Mouse (Mus musculus) hematopoietic stem cell, adult 5-6 weeks (primary cell): ENCODE measurements around the gene Zfp787. TPM values are rescaled to one million over a fixed set of nuclear protein-coding genes. Genes with fewer than 3 reads are reported as not detected.
"Not testable (repeated sequence)": the region's sequence is repeated elsewhere in the genome, so short reads cannot be mapped to it uniquely, and the experiment has no call there.

ENCODE experiments used
- ATAC-seq, 2 experiments: fragments of 125-278 bp in 1 of 2; replicated peaks in 1 of 2; 2 replicates each; pipeline ENCODE4 v1.8.0; 2016 to 2017; ENCODE audit warnings: inconsistent platforms in 2 of 2, mild to moderate bottlenecking in 2 of 2, moderate number of reproducible peaks in 2 of 2, low read depth in 1 of 2, moderate TSS enrichment in 1 of 2; ENCODE audit not compliant: low FRiP score in 2 of 2, poor library complexity in 2 of 2, severe bottlenecking in 2 of 2, insufficient read depth in 1 of 2, low TSS enrichment in 1 of 2
- total RNA-seq: library from RNA; stranded (forward); fragments of 172-1452, 232-1000 nt; gene quantifications from 2 replicates; pipeline ENCODE4 v1.2.3, GENCODE M21; 2017

The Zfp787 gene
- 26.8 and 31.2 TPM in 2 replicates for total RNA-seq

GRCm38 (mm10) chr7:6155901-6156411, at the start of gene Zfp787:
Gene Zfp787 (minus strand): TSS chr7:6155997.
- ATAC-seq = peak; percentile 74 to 77

DNA sequence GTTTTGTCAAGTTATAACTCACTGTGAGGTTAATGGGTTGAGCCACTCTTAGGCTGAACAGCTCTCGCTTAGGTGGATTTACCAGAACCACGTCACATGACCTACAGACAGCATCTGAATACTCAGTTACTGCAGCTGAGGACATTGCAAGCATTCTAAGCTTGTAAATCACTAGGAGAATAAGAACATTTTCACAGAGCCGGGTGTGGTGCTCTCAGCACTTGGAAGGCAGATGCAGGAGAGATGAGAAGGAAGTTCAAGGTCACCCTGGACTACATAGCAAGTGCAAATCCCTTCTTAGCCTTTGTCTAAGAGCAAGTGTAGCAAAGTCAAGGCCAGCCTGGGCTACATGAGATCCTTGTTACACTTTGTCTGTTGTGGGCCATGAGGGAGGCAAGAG, 48.4 kb upstream of the Zfp787 start:
- ATAC-seq = no peak

- ATAC-seq = no peak
Measured at GRCm38 (mm10) chr7:6196790-6197189, 41.0 kb upstream of the Zfp787 start, which contains the start of gene Galp. Gene Galp (plus strand): TSS chr7:6197090.

DNA sequence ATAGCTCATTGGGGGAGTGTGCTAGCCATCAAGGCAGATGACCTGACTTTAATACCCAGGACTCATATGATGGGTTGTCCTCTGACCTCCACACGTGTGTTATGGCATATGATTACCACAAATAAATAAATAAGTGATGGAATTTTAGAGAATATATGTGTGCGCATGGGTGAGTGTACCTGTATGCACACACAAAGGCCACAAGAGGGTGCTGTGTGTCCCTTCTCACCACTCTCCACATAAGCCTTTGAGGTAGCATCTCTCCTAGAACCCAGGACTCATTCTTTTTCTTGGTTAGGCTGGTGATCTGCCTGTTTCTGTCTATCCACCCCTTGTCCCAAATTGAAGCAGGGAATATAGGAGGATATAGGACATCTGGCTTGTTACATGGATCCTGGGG, 40.0 kb upstream of the Zfp787 start:
- ATAC-seq = no peak

GRCm38 (mm10) chr7:6194129-6194528, 38.3 kb upstream of the Zfp787 start:
- ATAC-seq = peak; percentile 80

GRCm38 (mm10) chr7:6191376-6191775, 35.6 kb upstream of the Zfp787 start:
- peak; percentile 50 to 63 for ATAC-seq

GRCm38 (mm10) chr7:6189542-6189941, 33.7 kb upstream of the Zfp787 start:
- ATAC-seq = no peak

- no peak for ATAC-seq
Measured at GRCm38 (mm10) chr7:6186756-6187155, 31.0 kb upstream of the Zfp787 start.

DNA sequence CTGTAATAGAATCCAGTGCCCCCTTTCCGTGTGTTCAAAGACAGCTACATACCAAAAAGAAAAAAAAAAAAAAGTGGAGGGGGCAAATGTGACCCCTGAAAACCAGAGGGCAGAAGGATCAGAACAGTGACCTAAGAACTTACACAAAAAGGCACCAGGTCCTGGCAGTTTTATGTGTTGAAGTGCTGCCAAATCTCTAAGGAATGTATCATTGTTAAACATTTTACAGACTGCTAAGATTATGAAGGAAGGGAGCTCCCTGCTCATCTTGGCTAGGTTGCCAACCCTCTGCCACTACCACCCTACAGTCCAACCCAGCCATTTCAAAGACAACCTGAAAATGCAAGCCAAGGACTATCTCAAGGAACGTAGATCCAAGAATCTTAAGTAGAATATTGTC, 30.4 kb upstream of the Zfp787 start:
- no peak for ATAC-seq

- no peak for ATAC-seq
Measured at GRCm38 (mm10) chr7:6185391-6185790, 29.6 kb upstream of the Zfp787 start.

GRCm38 (mm10) chr7:6184521-6184920, 28.7 kb upstream of the Zfp787 start:
- ATAC-seq = no peak

GRCm38 (mm10) chr7:6183802-6184201, 28.0 kb upstream of the Zfp787 start:
- no peak for ATAC-seq

- ATAC-seq = no peak
Measured at GRCm38 (mm10) chr7:6182882-6183281, 27.1 kb upstream of the Zfp787 start.

- ATAC-seq = no peak
Measured at GRCm38 (mm10) chr7:6179013-6179412, 23.2 kb upstream of the Zfp787 start.

- ATAC-seq = not testable (repeated sequence)
Measured at GRCm38 (mm10) chr7:6174365-6174987, 18.7 kb upstream of the Zfp787 start.

GRCm38 (mm10) chr7:6173872-6174271, 18.1 kb upstream of the Zfp787 start:
- no peak for ATAC-seq

DNA sequence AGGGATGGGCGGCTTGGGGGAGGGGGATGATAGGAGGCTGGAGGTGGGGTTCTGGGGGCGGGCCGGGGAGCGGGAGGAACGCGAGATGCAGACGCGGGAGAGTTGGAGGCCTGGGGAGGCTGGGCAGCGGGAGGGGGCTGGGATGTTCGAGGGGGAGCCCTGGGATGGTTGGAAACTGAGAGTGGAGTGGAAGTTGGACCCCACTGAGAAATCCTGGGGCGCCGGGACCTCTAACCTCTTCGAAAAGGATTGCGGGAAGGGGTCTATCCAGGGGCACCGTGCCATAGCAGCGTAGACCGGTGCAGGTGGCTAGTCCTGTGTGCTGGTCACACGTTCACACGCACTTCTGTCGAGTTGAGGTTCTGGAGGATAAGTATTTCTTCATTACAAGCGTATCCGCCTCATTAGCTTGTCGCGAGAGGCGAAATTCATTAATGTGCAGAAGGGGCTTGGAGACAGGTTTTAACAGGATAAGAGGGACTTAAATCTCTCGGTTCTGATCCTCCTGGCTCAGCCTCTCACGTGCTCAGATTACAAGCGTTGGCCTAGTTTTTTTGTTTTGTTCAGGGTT, 17.0 kb upstream of the Zfp787 start:
- no peak for ATAC-seq

DNA sequence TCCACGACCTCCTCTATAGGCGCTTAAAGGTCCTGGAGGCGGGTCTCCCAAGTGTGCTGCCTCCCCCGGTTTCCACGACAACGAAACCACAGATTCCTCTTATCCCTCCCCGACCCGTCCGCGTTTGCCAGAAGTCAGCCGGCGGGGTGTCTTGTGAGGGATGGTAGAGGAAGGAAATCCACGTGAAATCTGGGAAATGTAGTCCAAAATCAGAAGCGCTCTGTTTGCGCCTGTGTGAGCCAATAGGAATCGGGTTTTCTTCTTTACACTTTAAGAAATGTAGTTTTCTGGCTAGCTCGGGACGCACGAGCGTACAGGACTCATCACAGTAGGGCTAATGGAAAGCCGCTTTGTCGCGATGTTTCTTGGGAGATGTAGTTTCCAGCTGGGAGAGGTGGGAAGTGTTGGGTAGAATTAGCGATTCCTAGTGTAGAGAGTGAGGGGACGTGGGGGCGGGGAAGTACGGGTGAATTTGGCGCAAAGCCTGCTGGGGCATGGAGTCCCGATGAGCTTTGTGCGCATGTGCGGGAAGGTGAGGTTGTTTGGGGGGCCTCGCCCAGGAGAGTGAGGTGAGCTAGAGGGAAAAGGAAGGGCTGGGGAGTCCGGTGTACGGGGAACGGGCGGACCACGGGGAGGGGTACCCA, 16.3 kb upstream of the Zfp787 start, which contains the start of gene Zfp444:
Gene Zfp444 (plus strand): TSS at position 221 of the 644 bp plus-strand sequence.
- peak; percentile 87 to 88 for ATAC-seq
